Mouse (Mus musculus) CD8-positive naive resting alpha-beta T cell, adult 2 months (primary cell): ENCODE data around the gene Skp2.

Source experiments
- DNase-seq, 2 experiments: peaks; one replicate each; pipeline ENCODE4 v3.0.0; 2022; ENCODE audit warnings: low read depth in 2 of 2, low spot score in 2 of 2

Gene Skp2

GRCm38 (mm10) chr15:9078481-9079300, 76.5 kb downstream of the Skp2 start:
- DNase-seq: no peak

GRCm38 (mm10) chr15:9075608-9076200, 79.5 kb downstream of the Skp2 start:
- no peak for DNase-seq

- no peak for DNase-seq
Observed at GRCm38 (mm10) chr15:9074671-9075070, 80.6 kb downstream of the Skp2 start.

- DNase-seq: no peak
Observed at GRCm38 (mm10) chr15:9074139-9074538, 81.1 kb downstream of the Skp2 start.

GRCm38 (mm10) chr15:9073684-9074083, 81.5 kb downstream of the Skp2 start:
- no peak for DNase-seq

GRCm38 (mm10) chr15:9073067-9073608, 82.1 kb downstream of the Skp2 start:
- DNase-seq: no peak

- DNase-seq: peak in 1 of 2 experiments; percentile 7
Observed at GRCm38 (mm10) chr15:9072630-9073029, 82.6 kb downstream of the Skp2 start.

GRCm38 (mm10) chr15:9071556-9072544, 83.4 kb downstream of the Skp2 start:
- peak; percentile 23 to 27 for DNase-seq

- DNase-seq: peak; percentile 94 to 95
Observed at GRCm38 (mm10) chr15:9070912-9071555, 84.2 kb downstream of the Skp2 start, which contains the start of gene Nadk2. Gene Nadk2, plus strand, starts transcription at chr15:9071260.

- DNase-seq: no peak
Observed at GRCm38 (mm10) chr15:9070353-9070752, 84.9 kb downstream of the Skp2 start.

- DNase-seq: no peak
Observed at GRCm38 (mm10) chr15:9068881-9069280, 86.3 kb downstream of the Skp2 start.
